Mouse (Mus musculus) hindlimb bud, embryonic 11.5 days (tissue): ENCODE data around the gene Mmgt2.

Experiments used
- DNase-seq: peaks from one replicate; pipeline ENCODE4 v3.0.0-alpha.2; 2012; ENCODE audit warnings: low read depth, low spot score; ENCODE audit errors: extremely low spot score

Gene Mmgt2

GRCm38 (mm10) chr11:62648591-62649391 lies at the start of gene Mmgt2:
Gene Mmgt2 (plus strand): TSS chr11:62648664.
- no peak for DNase-seq

GRCm38 (mm10) chr11:62601732-62602618 lies 46.5 kb upstream of the Mmgt2 start:
- DNase-seq, result no peak

- peak; percentile 91 for DNase-seq
These were observed 45.7 kb upstream of the Mmgt2 start for GRCm38 (mm10) chr11:62602619-62603311.

- DNase-seq, result no peak
These were observed 45.0 kb upstream of the Mmgt2 start for GRCm38 (mm10) chr11:62603312-62604056.

GRCm38 (mm10) chr11:62604123-62604706 lies 44.2 kb upstream of the Mmgt2 start:
- DNase-seq, result no peak

- DNase-seq, result no peak
These were observed 43.4 kb upstream of the Mmgt2 start for GRCm38 (mm10) chr11:62604886-62605618.

- DNase-seq, result no peak
These were observed 42.7 kb upstream of the Mmgt2 start for GRCm38 (mm10) chr11:62605619-62606298.

- DNase-seq, result no peak
These were observed 41.9 kb upstream of the Mmgt2 start for GRCm38 (mm10) chr11:62606299-62607169.

- no peak for DNase-seq
These were observed 41.1 kb upstream of the Mmgt2 start for GRCm38 (mm10) chr11:62607170-62607951.

GRCm38 (mm10) chr11:62607952-62608201 lies 40.6 kb upstream of the Mmgt2 start:
- no peak for DNase-seq

GRCm38 (mm10) chr11:62608826-62609675 lies 39.4 kb upstream of the Mmgt2 start:
- DNase-seq, result no peak

GRCm38 (mm10) chr11:62610304-62610703 lies 38.2 kb upstream of the Mmgt2 start:
- DNase-seq, result no peak

GRCm38 (mm10) chr11:62612604-62613003 lies 35.9 kb upstream of the Mmgt2 start:
- DNase-seq, result no peak

GRCm38 (mm10) chr11:62613657-62614365 lies 34.7 kb upstream of the Mmgt2 start:
- DNase-seq, result peak; percentile 93

GRCm38 (mm10) chr11:62614876-62615410 lies 33.5 kb upstream of the Mmgt2 start:
- DNase-seq, result no peak

GRCm38 (mm10) chr11:62615456-62615855 lies 33.0 kb upstream of the Mmgt2 start:
- DNase-seq, result no peak
